Mouse (Mus musculus): ENCODE data around the gene Ehmt2. TPM values are rescaled to one million over a fixed set of nuclear protein-coding genes. Genes with fewer than 3 reads are reported as not detected.
"Not testable (repeated sequence)": the region's sequence is repeated elsewhere in the genome, so short reads cannot be mapped to it uniquely, and the experiment has no call there.

The Ehmt2 gene
- polyA plus RNA-seq, 1 experiment from 2014 or later: 39.5 TPM

DNA sequence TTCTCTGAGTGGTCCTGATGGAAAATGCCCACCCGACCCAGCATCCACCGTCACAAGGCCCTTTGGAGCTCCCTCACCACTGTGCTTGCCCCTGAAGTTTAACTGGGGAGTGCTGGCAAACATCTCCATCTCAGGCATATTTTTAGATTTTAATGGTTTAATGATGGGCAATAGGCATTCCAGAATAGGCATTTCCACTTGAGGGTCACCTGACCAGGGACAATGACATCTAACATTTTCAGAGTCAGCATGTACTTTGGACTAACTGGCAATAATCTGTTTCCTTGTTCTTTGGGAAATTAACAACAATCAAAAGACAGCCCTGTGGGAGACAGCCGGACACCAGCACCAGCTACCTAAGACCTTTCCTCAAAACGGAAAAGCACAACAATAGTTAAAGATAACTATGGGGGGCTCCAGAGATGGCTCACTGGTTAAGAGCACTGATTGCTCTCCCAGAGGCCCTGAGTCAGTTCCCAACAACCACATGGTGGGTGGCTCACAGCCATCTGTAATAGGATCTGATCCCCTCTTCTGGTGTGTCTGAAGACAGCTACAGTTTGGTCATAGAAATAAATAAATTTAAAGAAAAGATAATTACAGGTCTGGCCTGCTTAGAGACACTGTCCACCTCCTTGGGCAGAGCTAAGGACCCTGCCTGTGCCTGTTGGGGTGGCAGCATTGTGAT, 45.0 kb downstream of the Ehmt2 start:
- Histone ChIP-seq H3K27me3 (ENCODE audit: control insufficient read depth, insufficient read depth, low read length) (no peaks in the 10 kb centered on the region), H3K9ac (ENCODE audit: low read length) (no peak overlapping the region), H3K4me3 (ENCODE audit: low read length) (no peak overlapping the region), H3K4me2 (ENCODE audit: low read depth, low read length) (no peak overlapping the region), H3K9me3 (replicated peaks; ENCODE audit: control insufficient read depth, low read length) (no peaks in the 10 kb centered on the region), H3K4me1 (ENCODE audit: control insufficient read depth, insufficient read depth, low read length) (peaks cover 6% of the 10 kb centered on the region), H3K27ac (ENCODE audit: low read length) (no peak overlapping the region), H3K36me3 (ENCODE audit: control insufficient read depth, insufficient read depth) (no peaks in the 10 kb centered on the region)
- WGBS: 77% methylated on average over 4 of the region's 4 CpGs
- no peak for ATAC-seq (replicated peaks; ENCODE audit: extremely low read depth, insufficient read depth, low FRiP score)

DNA sequence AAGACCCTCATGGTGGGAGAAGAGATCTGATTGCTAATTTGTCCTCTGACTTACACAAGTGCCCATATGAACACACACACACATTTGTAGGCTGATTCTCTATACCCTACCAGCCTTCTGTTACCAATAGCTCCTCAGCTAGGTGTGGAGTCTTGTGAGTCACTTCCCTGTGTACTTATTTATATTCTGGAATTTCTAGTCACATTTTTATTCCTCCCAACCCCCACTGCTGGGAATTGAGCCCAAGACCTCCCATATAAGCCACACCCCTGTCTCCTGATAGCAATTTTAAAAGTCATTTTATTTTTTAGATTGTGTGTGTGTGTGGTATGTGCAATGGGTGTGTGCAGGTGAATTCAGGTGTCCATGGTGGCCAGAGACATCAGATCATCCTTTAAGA, 46.1 kb downstream of the Ehmt2 start:
- H3K27me3 ChIP-seq (ENCODE audit: control insufficient read depth, insufficient read depth, low read length): no peaks in the 10 kb centered on the region
- no peak overlapping the region for H3K27ac ChIP-seq (ENCODE audit: low read length)
- no peaks in the 10 kb centered on the region for H3K9me3 ChIP-seq (replicated peaks; ENCODE audit: control insufficient read depth, low read length)
- no peak overlapping the region for H3K4me3 ChIP-seq (ENCODE audit: low read length)
- ATAC-seq (replicated peaks; ENCODE audit: extremely low read depth, insufficient read depth, low FRiP score): no peak
- no peak overlapping the region for H3K4me2 ChIP-seq (ENCODE audit: low read depth, low read length)
- peaks cover 6% of the 10 kb centered on the region for H3K4me1 ChIP-seq (ENCODE audit: control insufficient read depth, insufficient read depth, low read length)
- no peak overlapping the region for H3K9ac ChIP-seq (ENCODE audit: low read length)
- H3K36me3 ChIP-seq (ENCODE audit: control insufficient read depth, insufficient read depth): peaks cover under 1% of the 10 kb centered on the region; the same call in 1 of the 2 replicates

DNA sequence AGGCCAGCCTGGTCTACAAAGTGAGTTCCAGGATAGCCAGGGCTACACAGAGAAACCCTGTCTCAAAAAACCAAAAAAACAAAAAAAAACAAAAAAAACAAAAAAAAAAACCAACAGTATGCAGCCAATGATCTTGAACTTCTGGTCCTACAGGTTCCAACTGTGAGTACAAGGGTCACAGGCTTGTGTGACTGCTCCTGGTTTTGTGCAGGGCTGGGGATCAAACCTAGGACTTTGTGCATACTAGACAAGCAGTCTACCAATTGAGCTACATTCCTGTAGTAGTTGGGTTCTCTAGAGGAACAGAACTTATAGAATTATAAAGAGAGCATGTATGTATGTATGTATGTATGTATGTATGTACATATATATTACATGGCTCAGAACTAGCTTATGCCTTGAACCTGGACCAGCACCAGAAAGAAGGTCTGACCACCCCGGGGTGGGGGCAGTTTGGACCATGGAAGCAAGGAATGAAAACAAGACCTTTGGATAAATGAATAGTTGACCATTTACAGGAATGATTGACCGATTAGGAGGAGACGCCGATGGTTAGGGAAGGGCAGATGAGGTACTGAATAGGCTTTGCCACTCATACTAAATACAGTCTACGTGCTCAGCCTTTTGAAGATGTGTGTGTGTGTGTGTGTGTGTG, 48.3 kb downstream of the Ehmt2 start:
- no peak overlapping the region for H3K4me3 ChIP-seq (ENCODE audit: low read length)
- no peak overlapping the region for H3K9ac ChIP-seq (ENCODE audit: low read length)
- H3K27me3 ChIP-seq (ENCODE audit: control insufficient read depth, insufficient read depth, low read length): no peaks in the 10 kb centered on the region
- H3K4me2 ChIP-seq (ENCODE audit: low read depth, low read length): no peak overlapping the region
- H3K36me3 ChIP-seq (ENCODE audit: control insufficient read depth, insufficient read depth): peaks cover 12% of the 10 kb centered on the region
- ATAC-seq (replicated peaks; ENCODE audit: extremely low read depth, insufficient read depth, low FRiP score): no peak
- no peaks in the 10 kb centered on the region for H3K9me3 ChIP-seq (replicated peaks; ENCODE audit: control insufficient read depth, low read length)
- WGBS: 86% methylated on average over 5 of the region's 5 CpGs
- H3K4me1 ChIP-seq (ENCODE audit: control insufficient read depth, insufficient read depth, low read length): peaks cover 13% of the 10 kb centered on the region
- no peak overlapping the region for H3K27ac ChIP-seq (ENCODE audit: low read length)

DNA sequence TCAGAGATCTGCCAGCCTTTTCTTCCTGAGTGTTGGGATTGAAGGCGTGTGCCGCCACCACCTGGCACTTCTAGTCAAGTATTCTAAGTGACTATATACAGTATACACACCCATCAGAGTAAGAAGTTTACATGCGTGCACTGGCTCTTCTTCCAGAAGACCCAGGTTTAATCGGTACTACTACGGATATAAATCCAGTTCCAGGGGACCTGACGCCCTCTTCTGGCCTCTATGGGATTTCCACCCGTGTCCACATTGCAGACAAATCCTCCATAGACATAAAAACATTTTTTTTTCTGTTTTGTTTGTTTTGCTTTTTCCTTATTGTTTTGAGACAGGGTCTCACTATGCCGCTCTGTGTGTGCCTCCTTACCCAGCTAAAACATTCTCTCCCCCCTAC, 49.3 kb downstream of the Ehmt2 start:
- ATAC-seq (replicated peaks; ENCODE audit: extremely low read depth, insufficient read depth, low FRiP score): no peak
- WGBS: 24% methylated on average over 8 of the region's 8 CpGs

DNA sequence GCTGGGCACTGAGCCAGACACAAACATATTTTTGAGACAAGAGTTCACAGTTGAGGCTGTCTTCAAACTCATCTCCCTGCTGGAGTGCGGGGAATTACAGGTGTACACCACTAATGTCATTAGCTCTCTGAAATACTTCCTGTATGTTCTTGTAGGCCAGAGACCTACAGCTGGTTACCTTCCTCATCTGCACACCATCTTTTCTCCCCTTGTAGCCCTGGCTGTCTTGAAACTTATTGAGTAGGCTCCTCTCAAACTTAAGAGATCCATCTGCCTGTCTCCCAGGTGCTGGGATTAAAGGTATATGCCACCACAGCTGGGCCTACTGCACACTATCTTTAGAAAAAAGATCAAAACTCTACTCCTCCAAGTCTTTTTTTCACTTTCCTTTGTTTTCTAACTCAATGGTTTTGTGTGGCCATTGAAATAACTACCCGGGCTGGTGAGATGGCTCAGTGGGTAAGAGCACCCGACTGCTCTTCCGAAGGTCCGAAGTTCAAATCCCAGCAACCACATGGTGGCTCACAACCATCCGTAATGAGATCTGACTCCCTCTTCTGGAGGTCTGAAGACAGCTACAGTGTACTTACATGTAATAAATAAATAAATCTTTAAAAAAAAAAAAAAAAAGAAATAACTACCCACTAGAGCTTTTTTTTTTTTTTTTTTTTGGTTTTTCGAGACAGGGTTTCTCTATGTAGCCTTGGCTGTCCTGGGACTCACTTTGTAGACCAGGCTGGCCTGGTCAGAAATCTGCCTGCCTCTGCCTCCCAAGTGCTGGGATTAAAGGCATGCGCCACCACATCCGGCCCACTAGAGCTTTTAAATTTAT, 50.7 kb downstream of the Ehmt2 start:
- H3K27ac ChIP-seq (ENCODE audit: low read length); H3K27me3 ChIP-seq (ENCODE audit: control insufficient read depth, insufficient read depth, low read length); H3K4me2 ChIP-seq (ENCODE audit: low read depth, low read length); H3K4me3 ChIP-seq (ENCODE audit: low read length); H3K9ac ChIP-seq (ENCODE audit: low read length); ATAC-seq (replicated peaks; ENCODE audit: extremely low read depth, insufficient read depth, low FRiP score); H3K9me3 ChIP-seq (replicated peaks; ENCODE audit: control insufficient read depth, low read length): not testable (repeated sequence)
- Histone ChIP-seq H3K36me3 (ENCODE audit: control insufficient read depth, insufficient read depth) (peaks cover 12% of the 10 kb centered on the region), H3K4me1 (ENCODE audit: control insufficient read depth, insufficient read depth, low read length) (peaks cover 10% of the 10 kb centered on the region)
- 63% methylated on average over 9 of the region's 9 CpGs for WGBS

More for the DNA sequence above, 49.3 kb downstream of the Ehmt2 start:
- Histone ChIP-seq H3K27ac (ENCODE audit: low read length) (no peak overlapping the region), H3K9me3 (replicated peaks; ENCODE audit: control insufficient read depth, low read length) (no peaks in the 10 kb centered on the region), H3K36me3 (ENCODE audit: control insufficient read depth, insufficient read depth) (peaks cover 12% of the 10 kb centered on the region), H3K4me3 (ENCODE audit: low read length) (no peak overlapping the region), H3K9ac (ENCODE audit: low read length) (no peak overlapping the region), H3K4me1 (ENCODE audit: control insufficient read depth, insufficient read depth, low read length) (peaks cover 10% of the 10 kb centered on the region), H3K27me3 (ENCODE audit: control insufficient read depth, insufficient read depth, low read length) (no peaks in the 10 kb centered on the region), H3K4me2 (ENCODE audit: low read depth, low read length) (no peak overlapping the region)

DNA sequence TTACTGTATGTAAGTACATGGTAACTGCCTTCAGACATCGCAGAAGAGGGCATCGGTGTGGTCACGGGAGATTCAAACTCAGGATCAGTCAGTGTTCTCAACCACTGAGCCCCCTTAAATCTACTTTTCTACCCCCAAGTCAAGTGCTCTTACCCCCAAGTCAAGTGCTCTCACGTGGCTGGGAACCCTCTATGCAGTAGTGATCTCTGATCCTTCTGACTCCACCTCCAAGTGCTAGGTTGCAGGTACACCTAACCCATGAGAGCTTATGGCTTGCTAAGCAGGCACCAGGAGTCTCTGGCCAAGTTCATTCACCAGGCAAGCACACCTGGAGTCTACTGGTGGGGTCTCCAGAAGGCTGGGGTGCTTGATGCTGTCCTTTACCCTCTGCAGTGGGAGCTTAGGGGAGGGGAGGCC, 51.3 kb downstream of the Ehmt2 start:
- Histone ChIP-seq H3K36me3 (ENCODE audit: control insufficient read depth, insufficient read depth) (peaks cover 12% of the 10 kb centered on the region), H3K4me1 (ENCODE audit: control insufficient read depth, insufficient read depth, low read length) (peaks cover 10% of the 10 kb centered on the region), H3K27ac (ENCODE audit: low read length) (no peak overlapping the region), H3K27me3 (ENCODE audit: control insufficient read depth, insufficient read depth, low read length) (no peaks in the 10 kb centered on the region), H3K4me3 (ENCODE audit: low read length) (no peak overlapping the region), H3K9ac (ENCODE audit: low read length) (no peak overlapping the region), H3K4me2 (ENCODE audit: low read depth, low read length) (no peak overlapping the region), H3K9me3 (replicated peaks; ENCODE audit: control insufficient read depth, low read length) (no peaks in the 10 kb centered on the region)
- ATAC-seq (replicated peaks; ENCODE audit: extremely low read depth, insufficient read depth, low FRiP score): no peak
- WGBS: 50% methylated on average over 4 of the region's 4 CpGs

DNA sequence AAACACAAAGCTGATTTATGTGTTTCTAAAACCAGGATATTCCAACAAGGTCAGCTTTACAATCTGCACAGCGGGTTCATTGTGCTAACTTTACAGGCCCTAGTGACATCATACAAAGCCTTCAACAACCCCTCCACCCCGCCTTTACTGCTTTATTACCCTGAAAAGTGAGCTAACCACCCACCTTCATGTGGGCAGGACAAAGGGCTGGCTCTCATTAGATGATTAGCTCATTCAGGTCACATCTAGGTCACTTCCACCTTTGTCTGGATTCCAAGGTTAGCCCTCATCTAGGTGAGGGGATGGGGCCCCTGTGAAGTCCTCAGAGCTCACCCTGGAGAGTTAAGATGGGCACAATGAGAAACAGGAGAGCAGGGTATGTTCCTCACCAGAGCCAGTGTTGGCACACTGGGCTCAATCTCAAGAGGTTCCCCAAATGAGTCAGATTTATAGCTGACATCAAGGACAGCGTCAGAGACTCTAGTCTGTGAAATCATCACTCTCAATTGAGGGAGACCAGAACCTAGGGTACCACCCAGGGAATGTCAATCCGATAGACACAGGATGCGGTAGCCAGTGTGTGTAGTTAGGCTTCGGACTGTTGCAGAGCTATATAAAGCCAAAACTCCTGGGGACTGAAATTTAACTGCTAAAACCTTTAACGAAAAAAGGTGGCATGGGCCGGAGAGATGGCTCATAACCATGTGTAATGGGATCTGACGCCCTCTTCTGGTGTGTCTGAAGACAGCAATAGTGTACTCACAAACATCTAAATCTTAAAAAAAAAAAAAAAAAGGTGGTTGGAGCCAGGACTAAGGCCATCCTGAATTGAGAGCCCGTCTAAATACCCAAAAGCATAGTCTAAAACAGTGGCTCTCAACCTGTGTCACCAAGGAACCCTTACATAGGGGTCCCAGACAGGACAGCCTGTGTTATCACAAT, 52.5 kb downstream of the Ehmt2 start:
- Histone ChIP-seq H3K9me3 (replicated peaks; ENCODE audit: control insufficient read depth, low read length) (no peaks in the 10 kb centered on the region), H3K9ac (ENCODE audit: low read length) (peak overlapping the region; percentile 77), H3K4me1 (ENCODE audit: control insufficient read depth, insufficient read depth, low read length) (peaks cover 10% of the 10 kb centered on the region), H3K27me3 (ENCODE audit: control insufficient read depth, insufficient read depth, low read length) (no peaks in the 10 kb centered on the region), H3K27ac (ENCODE audit: low read length) (peak overlapping the region; percentile 55), H3K4me2 (ENCODE audit: low read depth, low read length) (peak overlapping the region; percentile 74), H3K36me3 (ENCODE audit: control insufficient read depth, insufficient read depth) (peaks cover 12% of the 10 kb centered on the region), H3K4me3 (ENCODE audit: low read length) (peak overlapping the region; percentile 62)
- ATAC-seq (replicated peaks; ENCODE audit: extremely low read depth, insufficient read depth, low FRiP score): no peak
- 29% methylated on average over 10 of the region's 10 CpGs for WGBS

DNA sequence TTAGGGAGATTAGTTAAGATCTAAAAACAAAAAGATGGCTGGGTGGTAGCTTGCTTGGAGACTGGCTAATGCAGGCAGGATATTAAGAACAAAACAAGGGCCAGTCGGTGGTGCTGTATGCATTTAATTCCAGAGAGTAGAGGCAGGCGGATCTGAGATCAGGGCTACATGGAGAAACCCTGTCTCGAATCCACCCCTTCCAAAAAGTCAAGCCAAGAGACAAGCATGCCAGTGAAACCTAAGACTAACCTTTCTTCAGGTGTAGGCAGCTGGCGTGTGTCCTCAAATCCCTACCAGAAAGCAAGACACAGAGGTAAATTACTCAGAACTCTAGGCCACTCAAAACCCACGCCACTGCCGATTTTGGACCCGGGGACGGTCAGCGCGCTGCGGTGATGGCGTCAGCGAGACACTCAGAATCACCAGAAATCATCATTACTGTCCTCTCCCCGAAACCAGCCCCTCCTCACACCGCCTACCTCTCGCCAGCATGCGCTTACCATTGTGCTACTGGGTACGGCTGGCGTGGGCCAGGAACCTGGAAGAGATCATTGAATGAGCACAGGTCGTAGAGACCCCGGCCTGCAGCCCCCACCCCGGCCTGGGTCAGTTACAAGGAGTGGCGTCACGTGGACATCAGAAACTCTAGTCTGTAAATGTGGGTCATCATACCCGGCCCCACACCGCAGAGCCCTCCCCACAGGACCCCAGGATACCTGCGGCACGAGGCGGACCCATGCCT, 53.5 kb downstream of the Ehmt2 start:
- peak overlapping the region; percentile 77 for H3K9ac ChIP-seq (ENCODE audit: low read length)
- no peaks in the 10 kb centered on the region for H3K27me3 ChIP-seq (ENCODE audit: control insufficient read depth, insufficient read depth, low read length)
- H3K36me3 ChIP-seq (ENCODE audit: control insufficient read depth, insufficient read depth): peaks cover 12% of the 10 kb centered on the region
- H3K27ac ChIP-seq (ENCODE audit: low read length): peak overlapping the region; percentile 55
- H3K4me2 ChIP-seq (ENCODE audit: low read depth, low read length): peak overlapping the region; percentile 74
- no peaks in the 10 kb centered on the region for H3K9me3 ChIP-seq (replicated peaks; ENCODE audit: control insufficient read depth, low read length)
- peaks cover 10% of the 10 kb centered on the region for H3K4me1 ChIP-seq (ENCODE audit: control insufficient read depth, insufficient read depth, low read length)
- H3K4me3 ChIP-seq (ENCODE audit: low read length): peak overlapping the region; percentile 62
- under 1% methylated on average over 29 of the region's 29 CpGs for WGBS
- no peak for ATAC-seq (replicated peaks; ENCODE audit: extremely low read depth, insufficient read depth, low FRiP score)

Data from heart, embryonic 16.5 days (tissue).